ENCODE assay signal across 15 mouse cellular contexts in genomic region chr2:129596555-129597172, GRCm38 (mm10). TPM values are rescaled to one million over a fixed set of nuclear protein-coding genes. Genes with fewer than 3 reads are reported as not detected.
DNase-seq lines count a peak whose midpoint lies in the region; ATAC-seq and TF ChIP-seq lines count a peak whose summit lies in the region.
"Had no signal": no experiment of that assay in that cellular context is flagged by ENCODE, and none has a peak within 500 bp of the region (broad histone marks: within the 10 kb centered on the region; RNA-seq: fewer than 3 reads in every experiment).

No protein-coding gene starts in this region.

- H3K4me3 ChIP-seq in gastrocnemius, adult 2 months: no peak overlapping the region
- H3K4me3 ChIP-seq in liver, postnatal 0 days (ENCODE audit: low read depth, low read length): no peak overlapping the region
- H3K4me3 ChIP-seq in liver, embryonic 11.5 days (ENCODE audit: low read depth, low read length): no peak overlapping the region
- H3K4me3 ChIP-seq in olfactory bulb, adult 2 months (ENCODE audit: insufficient read depth, low read depth, low read length): peak overlapping the region; percentile 12; the same call in 1 of the 2 replicates

- no peak for ATAC-seq in liver, postnatal 0 days
- ATAC-seq in liver, embryonic 11.5 days (replicated peaks; ENCODE audit: low FRiP score): no peak
- ATAC-seq: hindbrain, postnatal 0 days had no signal

- no peak for TF ChIP-seq CTCF in gastrocnemius, adult 2 months (IDR thresholded peaks at IDR 0.05)
- no peak for TF ChIP-seq CTCF in liver, postnatal 0 days (IDR thresholded peaks at IDR 0.05; ENCODE audit: low read depth)
- no peak for TF ChIP-seq CTCF in olfactory bulb, adult 2 months (IDR thresholded peaks at IDR 0.05; ENCODE audit: insufficient read depth, low read depth, low read length)

- DNase-seq in gastrocnemius, adult 2 months: no peak
- no peak for DNase-seq in gastrocnemius, postnatal 4 days (ENCODE audit: low spot score in 2 of 2)
- no peak for DNase-seq in liver, postnatal 0 days
- no peak for DNase-seq in liver, embryonic 11.5 days (ENCODE audit: low spot score)
- DNase-seq in frontal cortex, adult 2 months (ENCODE audit: extremely low spot score in 1 of 2, low spot score in 1 of 2): peak; percentile 66 to 84
- no peak for DNase-seq in cerebellum, adult 8-10 months
- DNase-seq in yolk sac, embryonic 10.5 days (ENCODE audit: low spot score): no peak
- DNase-seq: adrenal gland, postnatal 10 days; heart, postnatal 14 days; lung, postnatal 14 days; midbrain, embryonic 14.5 days; thymus, postnatal 4 days had no signal

- peak overlapping the region; percentile 38 for H3K4me2 ChIP-seq in liver, postnatal 0 days (ENCODE audit: low read depth, low read length)
- no peak overlapping the region for H3K4me2 ChIP-seq in liver, embryonic 11.5 days

- peaks cover 22% of the 10 kb centered on the region for H3K4me1 ChIP-seq in liver, postnatal 0 days (ENCODE audit: insufficient read depth)
- H3K4me1 ChIP-seq in liver, embryonic 11.5 days (replicated peaks; ENCODE audit: control insufficient read depth, insufficient read depth, low read length): peaks cover 3% of the 10 kb centered on the region; the same call in 1 of the 2 replicates
- H3K4me1 ChIP-seq in olfactory bulb, adult 2 months (ENCODE audit: control insufficient read depth, insufficient read depth, low read length): peaks cover 58% of the 10 kb centered on the region

- H3K36me3 ChIP-seq in liver, postnatal 0 days (replicated peaks; ENCODE audit: insufficient read depth, low read length): 0 out of 2 replicates have a peak, but pooled peaks cover 6% of the 10 kb centered on the region
- no peaks in the 10 kb centered on the region for H3K36me3 ChIP-seq in liver, embryonic 11.5 days (ENCODE audit: control insufficient read depth, insufficient read depth, low read length)

- no peak for TF ChIP-seq EP300 in liver, postnatal 0 days (IDR thresholded peaks at IDR 0.05; ENCODE audit: low read depth)

- intact Hi-C loops in gastrocnemius, adult 2 months (cut with DNase I): no loop called here

- peak overlapping the region; percentile 91; the same call in 1 of the 2 replicates for H3K27ac ChIP-seq in gastrocnemius, adult 2 months
- no peak overlapping the region; the same call in 1 of the 2 replicates for H3K27ac ChIP-seq in liver, postnatal 0 days (ENCODE audit: low read depth)
- no peak overlapping the region for H3K27ac ChIP-seq in liver, embryonic 11.5 days (ENCODE audit: low read depth, low read length)
- H3K27ac ChIP-seq in olfactory bulb, adult 2 months (ENCODE audit: insufficient read depth, low read depth, low read length): 0 out of 2 replicates have a peak overlapping the region, but pooled peaks have one; percentile 0
- H3K27ac ChIP-seq: liver, embryonic 14.5 days had no signal

- TF ChIP-seq POLR2A in olfactory bulb, adult 2 months (IDR thresholded peaks at IDR 0.05; ENCODE audit: insufficient read depth, low read depth, low read length): no peak

- 75% methylated on average over 15 of the region's 15 CpGs for WGBS in liver, postnatal 0 days (ENCODE audit: insufficient replicate concordance)
- 87% methylated on average over 15 of the region's 15 CpGs for WGBS in liver, embryonic 11.5 days
- 63% methylated on average over 15 of the region's 15 CpGs for WGBS in olfactory bulb, adult 2 months

- no peak overlapping the region for H3K9ac ChIP-seq in liver, postnatal 0 days (replicated peaks)
- no peak overlapping the region for H3K9ac ChIP-seq in liver, embryonic 11.5 days (ENCODE audit: low read depth, low read length)
- H3K9ac ChIP-seq: liver, embryonic 14.5 days had no signal

- H3K27me3 ChIP-seq in liver, postnatal 0 days (ENCODE audit: insufficient read depth, low read length): 0 out of 2 replicates have a peak, but pooled peaks cover 5% of the 10 kb centered on the region
- H3K27me3 ChIP-seq in liver, embryonic 11.5 days (replicated peaks; ENCODE audit: control insufficient read depth, insufficient read depth, low read length): peaks cover 12% of the 10 kb centered on the region

- H3K9me3 ChIP-seq in liver, postnatal 0 days (ENCODE audit: low read length): no peaks in the 10 kb centered on the region
- H3K9me3 ChIP-seq in liver, embryonic 11.5 days (ENCODE audit: control insufficient read depth, low read length): no peaks in the 10 kb centered on the region

RNA-seq across cellular contexts. Expression of gene Sirpa, which starts 4.0 kb away (rescaled TPM):
- total RNA-seq in gastrocnemius, adult 2 months (2021): 1 to 10 TPM; 5.0 to 7.4 TPM
- 10 to 100 TPM; 43.1 to 46.2 TPM for total RNA-seq in gastrocnemius, postnatal 4 days (2021)
- polyA plus RNA-seq in liver, postnatal 0 days (2015; fragmentation: Nextera tagmentation; extraction: Ambion mirVana): 26.9 and 28.1 TPM in 2 replicates
- polyA plus RNA-seq in liver, embryonic 11.5 days (2014; fragmentation: Nextera tagmentation; extraction: Ambion mirVana): 26.8 and 29.6 TPM in 2 replicates
- 276 and 309 TPM in 2 replicates for polyA plus RNA-seq in frontal cortex, adult 2 months (2012; rRNA removed)
- polyA plus RNA-seq in olfactory bulb, adult 2 months (2012; ENCODE audit: insufficient read depth, insufficient read length, low replicate concordance, missing spikeins): not detected in 2 replicates

Comparison
In these comparisons a context has a peak if more than half of its experiments do, and no peak if none do; other contexts are left out.
1. DNase-seq: peak in frontal cortex, adult 2 months (2 of 2); none in gastrocnemius, adult 2 months (single experiment), gastrocnemius, postnatal 4 days (0 of 2), liver, postnatal 0 days (single experiment), liver, embryonic 11.5 days (single experiment), cerebellum, adult 8-10 months (single experiment) and yolk sac, embryonic 10.5 days (single experiment).
2. H3K27ac ChIP-seq: peak in gastrocnemius, adult 2 months (single experiment) and olfactory bulb, adult 2 months (single experiment); none in liver, postnatal 0 days (single experiment) and liver, embryonic 11.5 days (single experiment).